Mouse (Mus musculus) heart, adult 18-20 months (tissue): ENCODE results near the gene Gm44511. TPM values are rescaled to one million over a fixed set of nuclear protein-coding genes. Genes with fewer than 3 reads are reported as not detected.

Experiments
- DNase-seq, 2 experiments: peaks; one replicate each; pipeline ENCODE4 v3.0.0; 2021 to 2022; ENCODE audit warnings: mixed read lengths in 1 of 2
- long read RNA-seq, 2 experiments: library from polyadenylated mRNA; stranded (forward); transcript quantifications; one replicate each; pipeline ENCODE4 v2.0.0; 2021
- total RNA-seq, 2 experiments: library from RNA; stranded (reverse); gene quantifications; 2 replicates each; pipeline ENCODE4 v1.2.3; 2021

The Gm44511 gene
- not detected for total RNA-seq
- long read RNA-seq, experiment 1, partial matches to known transcripts, result 0 of 8 reads
- long read RNA-seq, experiment 1, other reads (novel, unspliced or antisense), result 8 of 8 reads
- long read RNA-seq, experiment 2, partial matches to known transcripts, result 0 of 7 reads
- long read RNA-seq, experiment 2, other reads (novel, unspliced or antisense), result 7 of 7 reads

GRCm38 (mm10) chr6:128826132-128826531, at the start of gene Gm44511, which contains the start of gene Klrb1b:
Gm44511 (minus strand) TSS chr6:128826315.
Klrb1b (minus strand) TSS chr6:128826331.
- no peak for DNase-seq

GRCm38 (mm10) chr6:128871910-128872610, 45.9 kb upstream of the Gm44511 start:
- DNase-seq, result no peak

GRCm38 (mm10) chr6:128868861-128869260, 42.7 kb upstream of the Gm44511 start:
- DNase-seq, result no peak

GRCm38 (mm10) chr6:128857976-128858375, 31.9 kb upstream of the Gm44511 start:
- DNase-seq, result no peak

- DNase-seq, result peak; percentile 84 to 94
Measured at GRCm38 (mm10) chr6:128856250-128856649, 30.1 kb upstream of the Gm44511 start.

- no peak for DNase-seq
Measured at GRCm38 (mm10) chr6:128855477-128855876, 29.4 kb upstream of the Gm44511 start.

GRCm38 (mm10) chr6:128854895-128855294, 28.8 kb upstream of the Gm44511 start:
- no peak for DNase-seq

GRCm38 (mm10) chr6:128854024-128854820, 28.1 kb upstream of the Gm44511 start:
- peak; percentile 68 to 87 for DNase-seq

- DNase-seq, result no peak
Measured at GRCm38 (mm10) chr6:128852766-128853165, 26.7 kb upstream of the Gm44511 start.

GRCm38 (mm10) chr6:128851151-128851550, 25.0 kb upstream of the Gm44511 start:
- DNase-seq, result no peak

GRCm38 (mm10) chr6:128850671-128851070, 24.6 kb upstream of the Gm44511 start:
- peak; percentile 39 to 53 for DNase-seq

GRCm38 (mm10) chr6:128849902-128850301, 23.8 kb upstream of the Gm44511 start:
- peak; percentile 48 to 71 for DNase-seq

- no peak for DNase-seq
Measured at GRCm38 (mm10) chr6:128847401-128847800, 21.3 kb upstream of the Gm44511 start.

GRCm38 (mm10) chr6:128845998-128846542, 20.0 kb upstream of the Gm44511 start:
- no peak for DNase-seq

- peak; percentile 93 to 94 for DNase-seq
Measured at GRCm38 (mm10) chr6:128845319-128845979, 19.3 kb upstream of the Gm44511 start.

GRCm38 (mm10) chr6:128844586-128845080, 18.5 kb upstream of the Gm44511 start:
- DNase-seq, result no peak

GRCm38 (mm10) chr6:128844131-128844530, 18.0 kb upstream of the Gm44511 start:
- no peak for DNase-seq

- DNase-seq, result peak; percentile 87 to 92
Measured at GRCm38 (mm10) chr6:128843479-128843992, 17.4 kb upstream of the Gm44511 start.

GRCm38 (mm10) chr6:128842945-128843478, 16.9 kb upstream of the Gm44511 start:
- DNase-seq, result peak; percentile 95

GRCm38 (mm10) chr6:128842356-128842944, 16.3 kb upstream of the Gm44511 start:
- DNase-seq, result no peak
